ENCODE assay signal across 17 mouse cellular contexts in genomic region chr1:136255174-136255573, GRCm38 (mm10). TPM values are rescaled to one million over a fixed set of nuclear protein-coding genes. Genes with fewer than 3 reads are reported as not detected.
DNase-seq lines count a peak whose midpoint lies in the region; ATAC-seq and TF ChIP-seq lines count a peak whose summit lies in the region.
"Had no signal": no experiment of that assay in that cellular context is flagged by ENCODE, and none has a peak within 500 bp of the region (broad histone marks: within the 10 kb centered on the region; RNA-seq: fewer than 3 reads in every experiment).

No protein-coding gene starts in this region.

- no peak overlapping the region for H3K4me2 ChIP-seq in heart, embryonic 16.5 days (ENCODE audit: low read depth, low read length)
- H3K4me2 ChIP-seq: kidney, embryonic 15.5 days; limb, embryonic 13.5 days had no signal

- no peak overlapping the region for H3K9ac ChIP-seq in heart, embryonic 16.5 days (ENCODE audit: low read length)
- H3K9ac ChIP-seq: heart, embryonic 13.5 days; kidney, embryonic 15.5 days; limb, embryonic 13.5 days had no signal

- ATAC-seq in heart, embryonic 16.5 days (replicated peaks; ENCODE audit: extremely low read depth, insufficient read depth, low FRiP score), result no peak
- ATAC-seq in monocyte, adult 5-6 weeks (replicated peaks; ENCODE audit: insufficient number of reproducible peaks, low FRiP score, low TSS enrichment, poor library complexity, severe bottlenecking), result 0 out of 2 replicates have a peak, but pooled peaks have one; percentile 40

- no peak overlapping the region for H3K27ac ChIP-seq in heart, embryonic 16.5 days (ENCODE audit: low read length)
- H3K27ac ChIP-seq: heart, embryonic 13.5 days; kidney, embryonic 15.5 days; layer of hippocampus, adult 2 months; limb, embryonic 13.5 days had no signal

- H3K9me3 ChIP-seq in heart, embryonic 16.5 days (replicated peaks; ENCODE audit: control insufficient read depth, low read length), result no peaks in the 10 kb centered on the region
- H3K9me3 ChIP-seq: heart, embryonic 13.5 days; kidney, embryonic 15.5 days; limb, embryonic 13.5 days had no signal

- no peak overlapping the region for H3ac ChIP-seq in C2C12 (ENCODE audit: control insufficient read depth, insufficient read length, low read depth)

- H3K4me1 ChIP-seq in heart, embryonic 16.5 days (ENCODE audit: control insufficient read depth, insufficient read depth, low read length), result peaks cover 9% of the 10 kb centered on the region

- 33% methylated on average over 6 of the region's 6 CpGs for WGBS in heart, embryonic 16.5 days

- H3K4me3 ChIP-seq in heart, embryonic 16.5 days (ENCODE audit: low read length), result peak overlapping the region; percentile 19
- no peak overlapping the region for H3K4me3 ChIP-seq in C2C12 (ENCODE audit: insufficient read depth, poor library complexity, severe bottlenecking)
- H3K4me3 ChIP-seq: heart, embryonic 13.5 days; kidney, embryonic 15.5 days; layer of hippocampus, adult 2 months; limb, embryonic 13.5 days had no signal

- no peak for TF ChIP-seq CTCF in C2C12 (IDR thresholded peaks at IDR 0.05; ENCODE audit: control insufficient read depth, insufficient read depth, insufficient read length)

- no peaks in the 10 kb centered on the region for H3K79me2 ChIP-seq in C2C12 (ENCODE audit: control insufficient read depth, insufficient read depth)

- no peak for DNase-seq in heart, postnatal 4 days
- DNase-seq in NIH3T3 (ENCODE audit: low read depth), result peak; percentile 51
- no peak for DNase-seq in c-Kit-positive CD71-positive TER-119-positive erythroid progenitor cells, embryonic 14.5 days (ENCODE audit: low spot score)
- no peak for DNase-seq in cerebellum, adult 9-10 months
- DNase-seq: adrenal gland, postnatal 10 days; cerebellum, postnatal 25 days; gastrocnemius, postnatal 14 days; lung, adult 18-20 months; right cerebral cortex, postnatal 25 days had no signal

- H3K36me3 ChIP-seq in heart, embryonic 16.5 days (ENCODE audit: control insufficient read depth, insufficient read depth), result no peaks in the 10 kb centered on the region
- H3K36me3 ChIP-seq in C2C12 (ENCODE audit: control insufficient read depth, insufficient read depth), result no peaks in the 10 kb centered on the region
- H3K36me3 ChIP-seq: heart, embryonic 13.5 days; kidney, embryonic 15.5 days; limb, embryonic 13.5 days had no signal

- H3K79me3 ChIP-seq in C2C12 (ENCODE audit: low read depth), result no peaks in the 10 kb centered on the region

- H3K27me3 ChIP-seq in heart, embryonic 16.5 days (ENCODE audit: control insufficient read depth, insufficient read depth, low read length), result peaks cover 32% of the 10 kb centered on the region
- H3K27me3 ChIP-seq in C2C12 (ENCODE audit: control insufficient read depth, insufficient read depth, insufficient read length), result no peaks in the 10 kb centered on the region

TF ChIP-seq in C2C12, 6 proteins besides CTCF, POLR2A, EP300 and RAD21:
- TF ChIP-seq MYOD1 (IDR thresholded peaks at IDR 0.05; ENCODE audit: control insufficient read depth, insufficient read length, low read depth), result peak; percentile 6
- TF ChIP-seq FOSL1 (IDR thresholded peaks at IDR 0.05; ENCODE audit: insufficient read depth, low read length, poor library complexity, severe bottlenecking), result no peak
TF ChIP-seq in C2C12: peak in this region for 1.

RNA-seq across cellular contexts. Expression of gene Gpr25, which starts 5.5 kb away (rescaled TPM):
- polyA plus RNA-seq in heart, embryonic 16.5 days (2015; fragmentation: Nextera tagmentation; extraction: Ambion mirVana), result 0.34 TPM in 1 of 2 replicates, not detected in the other
- not detected for total RNA-seq in heart, postnatal 4 days (2021)
- polyA plus RNA-seq in C2C12 (2012; fragmentation: generic; extraction: Trizol), result not detected
- not detected in 3 replicates for total RNA-seq in monocyte, adult 5-6 weeks (2017)
- total RNA-seq: adrenal gland, postnatal 10 days; gastrocnemius, postnatal 14 days; megakaryocyte, adult 5-6 weeks had no signal
- polyA plus RNA-seq: heart, embryonic 13.5 days; kidney, embryonic 15.5 days; limb, embryonic 13.5 days had no signal

RNA-seq across cellular contexts. Expression of gene Inava, which starts 21.1 kb away (rescaled TPM):
- 2.6 TPM in 2 replicates for polyA plus RNA-seq in heart, embryonic 16.5 days (2015; fragmentation: Nextera tagmentation; extraction: Ambion mirVana)
- total RNA-seq in heart, postnatal 4 days (2021), result not detected
- polyA plus RNA-seq in C2C12 (2012; fragmentation: generic; extraction: Trizol), result 7.6 TPM
- not detected in 3 replicates for total RNA-seq in monocyte, adult 5-6 weeks (2017)
- total RNA-seq: gastrocnemius, postnatal 14 days; megakaryocyte, adult 5-6 weeks had no signal

RNA-seq across cellular contexts. Expression of gene Mroh3, which starts 42.5 kb away (rescaled TPM):
- not detected in 2 replicates for polyA plus RNA-seq in heart, embryonic 16.5 days (2015; fragmentation: Nextera tagmentation; extraction: Ambion mirVana)
- not detected for total RNA-seq in heart, postnatal 4 days (2021)
- polyA plus RNA-seq in C2C12 (2012; fragmentation: generic; extraction: Trizol), result not detected
- total RNA-seq in monocyte, adult 5-6 weeks (2017), result 0.32 TPM in 1 of 3 replicates, not detected in the others
- total RNA-seq: adrenal gland, postnatal 10 days; gastrocnemius, postnatal 14 days; megakaryocyte, adult 5-6 weeks had no signal
- polyA plus RNA-seq: heart, embryonic 13.5 days; limb, embryonic 13.5 days had no signal
